Mouse (Mus musculus): ENCODE results near the gene Slc8a1. TPM values are rescaled to one million over a fixed set of nuclear protein-coding genes. Genes with fewer than 3 reads are reported as not detected.
A peak's percentile ranks its signal among the peaks of the same experiment; 100 is the strongest.

Gene Slc8a1
- polyA plus RNA-seq, 1 experiment from 2014 or later, result 21.0 TPM

DNA sequence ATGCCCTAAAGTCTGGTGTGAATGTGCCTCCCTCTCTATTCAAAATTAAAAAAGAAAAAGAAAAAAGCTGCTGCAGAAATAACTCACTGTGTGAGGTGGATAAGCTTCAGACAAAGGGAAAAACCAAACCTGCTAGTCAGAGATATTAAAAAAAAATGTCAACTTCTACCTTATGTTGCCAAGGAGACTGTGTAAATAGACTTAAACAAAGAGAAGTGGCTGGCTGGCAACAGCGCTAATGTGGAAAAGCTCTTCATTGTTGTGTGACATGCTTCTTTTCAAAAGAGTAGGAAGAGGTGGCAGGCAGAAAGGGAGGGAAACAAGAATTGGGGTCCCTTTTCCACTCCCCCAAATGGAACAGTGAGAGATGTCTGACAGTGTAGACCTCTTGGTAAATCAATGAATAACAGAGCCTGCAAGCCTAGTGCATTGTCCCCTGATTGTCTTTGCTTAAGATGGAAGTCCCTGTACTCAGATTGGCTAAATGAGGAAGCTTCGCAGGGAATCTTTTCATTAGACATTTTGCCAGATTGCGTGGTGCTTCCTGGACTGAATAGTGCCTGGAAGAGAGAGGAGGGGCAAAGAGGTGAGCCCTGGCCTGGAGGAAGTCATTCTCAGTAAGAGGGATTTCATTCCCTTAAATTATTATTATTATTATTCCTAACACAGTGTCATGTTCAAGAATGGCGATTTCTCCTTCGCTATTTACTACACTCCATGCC lies 237.3 kb downstream of the Slc8a1 start:
- no peak overlapping the region for H3K4me2 ChIP-seq (replicated peaks; ENCODE audit: low read depth, low read length)
- H3K4me1 ChIP-seq (ENCODE audit: control insufficient read depth, insufficient read depth, low read length), result no peaks in the 10 kb centered on the region
- no peak overlapping the region for H3K4me3 ChIP-seq (ENCODE audit: low read length)
- no peaks in the 10 kb centered on the region for H3K9me3 ChIP-seq (ENCODE audit: control insufficient read depth, low read length)
- no peaks in the 10 kb centered on the region for H3K27me3 ChIP-seq (ENCODE audit: control insufficient read depth, insufficient read depth, low read length)
- H3K27ac ChIP-seq (ENCODE audit: low read depth, low read length), result no peak overlapping the region
- ATAC-seq (ENCODE audit: low FRiP score, low TSS enrichment), result no peak
- no peak overlapping the region for H3K9ac ChIP-seq (ENCODE audit: low read depth, low read length)
- WGBS, result 92% methylated on average over 5 of the region's 5 CpGs
- H3K36me3 ChIP-seq (ENCODE audit: control insufficient read depth, insufficient read depth, low read length), result no peaks in the 10 kb centered on the region

DNA sequence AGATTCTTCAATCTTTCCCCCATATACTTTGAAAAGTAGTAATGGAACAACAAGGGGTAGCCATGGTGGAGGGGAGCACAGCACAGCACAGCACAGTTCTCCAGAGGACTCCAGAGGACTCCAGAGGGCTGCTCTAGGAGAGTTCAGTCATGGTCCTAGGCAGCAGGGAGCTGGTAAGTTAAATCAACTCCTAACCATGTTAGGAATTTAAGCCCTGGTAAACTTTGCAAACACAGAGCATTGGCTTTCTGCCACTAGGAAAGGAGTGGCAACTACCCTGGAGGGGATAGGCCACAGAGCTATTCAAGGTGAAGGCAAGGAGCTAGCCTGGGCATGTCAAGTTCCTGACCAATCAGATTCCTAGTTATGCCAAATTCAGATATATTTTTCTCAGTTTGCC lies 240.3 kb downstream of the Slc8a1 start:
- Histone ChIP-seq H3K9me3 (ENCODE audit: control insufficient read depth, low read length) (no peaks in the 10 kb centered on the region), H3K27ac (ENCODE audit: low read depth, low read length) (no peak overlapping the region), H3K27me3 (ENCODE audit: control insufficient read depth, insufficient read depth, low read length) (no peaks in the 10 kb centered on the region), H3K36me3 (ENCODE audit: control insufficient read depth, insufficient read depth, low read length) (no peaks in the 10 kb centered on the region), H3K9ac (ENCODE audit: low read depth, low read length) (no peak overlapping the region), H3K4me3 (ENCODE audit: low read length) (no peak overlapping the region), H3K4me2 (replicated peaks; ENCODE audit: low read depth, low read length) (no peak overlapping the region), H3K4me1 (ENCODE audit: control insufficient read depth, insufficient read depth, low read length) (no peaks in the 10 kb centered on the region)
- ATAC-seq (ENCODE audit: low FRiP score, low TSS enrichment), result no peak

- 95% methylated on average over 1 of the region's 1 CpGs for WGBS
- ATAC-seq (ENCODE audit: low FRiP score, low TSS enrichment), result no peak
Measured at GRCm38 (mm10) chr17:81496616-81497015, 241.6 kb downstream of the Slc8a1 start.

DNA sequence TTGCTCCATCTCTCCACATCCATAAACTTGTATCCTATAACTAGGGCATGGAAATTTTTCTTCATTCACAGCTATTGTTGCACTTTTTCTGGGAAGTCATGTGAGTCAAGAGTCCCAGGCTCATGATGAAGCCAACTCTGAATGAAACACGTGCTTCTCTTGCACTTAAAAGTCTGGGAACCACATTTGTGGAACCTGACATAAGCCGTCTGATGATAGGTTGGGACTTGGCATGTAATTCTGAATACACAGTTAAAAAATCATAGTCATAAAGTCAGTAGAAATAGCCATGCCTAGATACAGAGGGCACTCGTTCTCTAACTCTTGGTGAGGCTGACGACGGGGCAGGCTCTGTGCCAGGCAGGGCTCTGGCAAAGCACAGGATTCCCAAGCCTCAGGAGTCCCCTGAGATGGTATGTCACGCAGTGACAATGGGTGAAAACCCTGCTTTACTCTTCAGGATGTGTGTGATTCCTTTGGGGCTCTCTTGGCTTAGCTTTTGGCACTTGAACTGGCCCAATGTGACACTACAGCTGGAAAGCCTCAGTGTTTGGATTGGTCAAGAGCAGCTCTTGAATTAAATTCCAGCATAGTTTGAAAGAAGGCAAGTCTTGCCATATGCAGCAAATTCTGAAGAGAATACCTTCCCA lies 245.8 kb downstream of the Slc8a1 start:
- H3K36me3 ChIP-seq (ENCODE audit: control insufficient read depth, insufficient read depth, low read length), result no peaks in the 10 kb centered on the region
- no peaks in the 10 kb centered on the region for H3K27me3 ChIP-seq (ENCODE audit: control insufficient read depth, insufficient read depth, low read length)
- 75% methylated on average over 6 of the region's 6 CpGs for WGBS
- H3K27ac ChIP-seq (ENCODE audit: low read depth, low read length), result no peak overlapping the region
- no peak overlapping the region for H3K4me2 ChIP-seq (replicated peaks; ENCODE audit: low read depth, low read length)
- H3K4me3 ChIP-seq (ENCODE audit: low read length), result no peak overlapping the region
- H3K4me1 ChIP-seq (ENCODE audit: control insufficient read depth, insufficient read depth, low read length), result no peaks in the 10 kb centered on the region
- ATAC-seq (ENCODE audit: low FRiP score, low TSS enrichment), result no peak
- no peaks in the 10 kb centered on the region for H3K9me3 ChIP-seq (ENCODE audit: control insufficient read depth, low read length)
- no peak overlapping the region for H3K9ac ChIP-seq (ENCODE audit: low read depth, low read length)

More at GRCm38 (mm10) chr17:81496616-81497015, 241.6 kb downstream of the Slc8a1 start:
- Histone ChIP-seq H3K4me2 (replicated peaks; ENCODE audit: low read depth, low read length) (no peak overlapping the region), H3K9ac (ENCODE audit: low read depth, low read length) (no peak overlapping the region), H3K9me3 (ENCODE audit: control insufficient read depth, low read length) (no peaks in the 10 kb centered on the region), H3K4me1 (ENCODE audit: control insufficient read depth, insufficient read depth, low read length) (no peaks in the 10 kb centered on the region), H3K27me3 (ENCODE audit: control insufficient read depth, insufficient read depth, low read length) (no peaks in the 10 kb centered on the region), H3K4me3 (ENCODE audit: low read length) (no peak overlapping the region), H3K36me3 (ENCODE audit: control insufficient read depth, insufficient read depth, low read length) (no peaks in the 10 kb centered on the region), H3K27ac (ENCODE audit: low read depth, low read length) (no peak overlapping the region)

- Histone ChIP-seq H3K27me3 (ENCODE audit: control insufficient read depth, insufficient read depth, low read length) (no peaks in the 10 kb centered on the region), H3K4me3 (ENCODE audit: low read length) (no peak overlapping the region), H3K4me1 (ENCODE audit: control insufficient read depth, insufficient read depth, low read length) (no peaks in the 10 kb centered on the region), H3K36me3 (ENCODE audit: control insufficient read depth, insufficient read depth, low read length) (no peaks in the 10 kb centered on the region), H3K9me3 (ENCODE audit: control insufficient read depth, low read length) (no peaks in the 10 kb centered on the region), H3K4me2 (replicated peaks; ENCODE audit: low read depth, low read length) (no peak overlapping the region), H3K9ac (ENCODE audit: low read depth, low read length) (no peak overlapping the region), H3K27ac (ENCODE audit: low read depth, low read length) (no peak overlapping the region)
- no peak for ATAC-seq (ENCODE audit: low FRiP score, low TSS enrichment)
- 88% methylated on average over 1 of the region's 1 CpGs for WGBS
Measured at GRCm38 (mm10) chr17:81486388-81486787, 251.8 kb downstream of the Slc8a1 start.

- Histone ChIP-seq H3K4me1 (ENCODE audit: control insufficient read depth, insufficient read depth, low read length) (peaks cover 12% of the 10 kb centered on the region), H3K36me3 (ENCODE audit: control insufficient read depth, insufficient read depth, low read length) (no peaks in the 10 kb centered on the region), H3K4me2 (replicated peaks; ENCODE audit: low read depth, low read length) (no peak overlapping the region), H3K27me3 (ENCODE audit: control insufficient read depth, insufficient read depth, low read length) (no peaks in the 10 kb centered on the region), H3K9me3 (ENCODE audit: control insufficient read depth, low read length) (no peaks in the 10 kb centered on the region), H3K4me3 (ENCODE audit: low read length) (no peak overlapping the region), H3K9ac (ENCODE audit: low read depth, low read length) (no peak overlapping the region), H3K27ac (ENCODE audit: low read depth, low read length) (no peak overlapping the region)
- 84% methylated on average over 11 of the region's 11 CpGs for WGBS
- ATAC-seq (ENCODE audit: low FRiP score, low TSS enrichment), result no peak
Measured at GRCm38 (mm10) chr17:81481843-81482490, 256.2 kb downstream of the Slc8a1 start.

DNA sequence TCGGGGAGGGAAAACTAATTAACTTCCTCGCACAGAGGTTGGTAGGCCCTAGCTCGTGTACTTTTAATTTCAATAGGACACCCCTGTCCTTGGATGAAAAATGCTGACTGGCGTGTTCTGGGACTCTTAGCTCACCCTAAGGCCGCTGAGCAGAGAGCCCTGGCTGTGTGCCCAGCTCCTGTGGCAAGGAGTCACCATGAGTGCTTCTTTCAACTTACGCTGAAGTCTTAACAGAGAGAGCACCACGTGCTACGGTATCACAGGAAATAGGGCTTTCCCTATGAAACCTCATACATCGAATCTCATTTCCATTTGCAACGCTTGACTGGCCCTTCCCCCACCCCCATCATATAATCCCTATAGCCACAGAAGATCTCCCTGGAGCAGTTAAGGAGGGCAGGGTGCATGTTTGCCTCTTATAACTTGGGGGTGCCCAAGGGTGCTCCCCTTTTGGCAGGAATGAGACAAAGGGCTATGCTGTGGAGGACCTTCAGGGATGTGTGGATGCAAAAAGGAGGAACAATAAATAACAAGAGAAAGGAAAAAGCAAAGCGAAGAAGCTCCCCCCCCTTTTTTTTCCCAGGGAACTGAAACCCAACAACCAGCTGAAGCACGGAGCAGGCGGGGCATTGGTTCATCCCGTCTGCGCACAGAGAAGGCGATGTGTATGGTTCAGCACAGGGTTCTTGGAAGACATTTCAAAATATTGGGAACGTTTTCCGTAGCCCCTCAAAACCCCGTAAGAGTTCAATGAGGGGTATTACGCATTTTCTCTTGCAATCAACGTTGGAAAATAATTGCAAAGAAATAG lies 257.6 kb downstream of the Slc8a1 start:
- no peak overlapping the region for H3K4me2 ChIP-seq (replicated peaks; ENCODE audit: low read depth, low read length)
- no peak overlapping the region for H3K9ac ChIP-seq (ENCODE audit: low read depth, low read length)
- 57% methylated on average over 21 of the region's 21 CpGs for WGBS
- H3K27me3 ChIP-seq (ENCODE audit: control insufficient read depth, insufficient read depth, low read length), result no peaks in the 10 kb centered on the region
- H3K27ac ChIP-seq (ENCODE audit: low read depth, low read length), result peak overlapping the region; percentile 20; the same call in 1 of the 2 replicates
- ATAC-seq (ENCODE audit: low FRiP score, low TSS enrichment), result peak; percentile 93
- H3K9me3 ChIP-seq (ENCODE audit: control insufficient read depth, low read length), result no peaks in the 10 kb centered on the region
- no peaks in the 10 kb centered on the region for H3K36me3 ChIP-seq (ENCODE audit: control insufficient read depth, insufficient read depth, low read length)
- peaks cover 12% of the 10 kb centered on the region for H3K4me1 ChIP-seq (ENCODE audit: control insufficient read depth, insufficient read depth, low read length)
- H3K4me3 ChIP-seq (ENCODE audit: low read length), result no peak overlapping the region

DNA sequence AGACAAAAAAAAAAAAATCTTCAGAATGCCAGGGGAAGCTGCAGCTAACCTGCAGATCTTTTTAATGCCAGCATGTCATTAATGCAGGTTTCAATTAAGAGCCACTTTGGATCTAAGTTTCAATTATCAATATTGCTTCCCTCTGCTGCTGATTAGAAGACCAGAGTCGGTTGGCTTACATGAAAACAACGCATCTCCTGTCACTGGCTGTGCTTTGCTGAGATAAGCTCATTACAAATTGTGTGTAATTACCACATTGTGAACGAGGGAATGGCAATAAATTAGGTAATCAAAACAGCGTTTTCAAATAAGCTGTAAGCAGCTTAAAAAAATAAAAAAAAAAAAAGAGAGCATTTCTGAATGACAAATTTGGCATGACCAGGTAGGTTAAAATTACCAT lies 258.4 kb downstream of the Slc8a1 start:
- Histone ChIP-seq H3K9ac (ENCODE audit: low read depth, low read length) (no peak overlapping the region), H3K4me2 (replicated peaks; ENCODE audit: low read depth, low read length) (no peak overlapping the region), H3K4me1 (ENCODE audit: control insufficient read depth, insufficient read depth, low read length) (peaks cover 12% of the 10 kb centered on the region), H3K27me3 (ENCODE audit: control insufficient read depth, insufficient read depth, low read length) (no peaks in the 10 kb centered on the region), H3K9me3 (ENCODE audit: control insufficient read depth, low read length) (no peaks in the 10 kb centered on the region), H3K36me3 (ENCODE audit: control insufficient read depth, insufficient read depth, low read length) (no peaks in the 10 kb centered on the region), H3K4me3 (ENCODE audit: low read length) (no peak overlapping the region), H3K27ac (ENCODE audit: low read depth, low read length) (no peak overlapping the region)
- 29% methylated on average over 4 of the region's 4 CpGs for WGBS
- no peak for ATAC-seq (ENCODE audit: low FRiP score, low TSS enrichment)
